Mouse (Mus musculus) T-helper 1 cell (primary cell): ENCODE results near the gene Scgb1b27.
"Not testable (repeated sequence)": the region's sequence is repeated elsewhere in the genome, so short reads cannot be mapped to it uniquely, and the experiment has no call there.

ENCODE experiments used
- in situ Hi-C: fragments of 300-600 bp; cut with MboI, MseI; formaldehyde crosslinking; loops from one replicate; pipeline ENCODE4 v1.15.1; 2025; ENCODE audit warnings: high pct_unique_total_duplicates

Gene Scgb1b27

GRCm38 (mm10) chr7:34021183-34021582 is at the start of gene Scgb1b27:
Scgb1b27 (plus strand) TSS chr7:34021483.
- in situ Hi-C loops = not testable (repeated sequence)

- in situ Hi-C loops = not testable (repeated sequence)
Measured at GRCm38 (mm10) chr7:33982281-33982680, 39.0 kb upstream of the Scgb1b27 start.

GRCm38 (mm10) chr7:34013842-34014241 is 7.4 kb upstream of the Scgb1b27 start, which contains the start of gene Scgb2b27:
Scgb2b27 (minus strand) TSS chr7:34013942.
- in situ Hi-C loops = no loop called here

- in situ Hi-C loops = no loop called here
Measured at GRCm38 (mm10) chr7:34025641-34026040, 4.4 kb downstream of the Scgb1b27 start.

DNA sequence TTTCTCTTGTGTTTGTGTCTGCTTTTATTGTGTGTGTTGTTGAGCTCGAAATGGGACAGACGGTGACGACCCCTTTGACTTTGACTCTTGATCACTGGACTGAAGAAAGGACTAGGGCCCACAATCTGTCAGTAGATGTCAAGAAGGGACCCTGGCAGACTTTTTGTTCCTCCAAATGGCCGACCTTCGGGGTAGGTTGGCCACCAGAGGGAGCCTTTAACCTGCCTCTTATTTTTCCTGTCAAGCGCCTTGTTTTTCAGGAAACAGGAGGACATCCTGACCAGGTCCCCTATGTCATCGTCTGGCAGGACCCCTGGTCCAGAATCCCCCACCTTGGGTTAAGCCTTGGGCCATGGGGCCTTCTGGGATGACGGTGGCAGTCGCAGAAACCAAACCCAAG is 5.9 kb downstream of the Scgb1b27 start:
- in situ Hi-C loops = not testable (repeated sequence)

- in situ Hi-C loops = no loop called here
Measured at GRCm38 (mm10) chr7:34030026-34030425, 8.7 kb downstream of the Scgb1b27 start.

GRCm38 (mm10) chr7:34034579-34034978 is 13.3 kb downstream of the Scgb1b27 start:
- in situ Hi-C loops = not testable (repeated sequence)

GRCm38 (mm10) chr7:34036076-34036815 is 15.0 kb downstream of the Scgb1b27 start:
- in situ Hi-C loops = not testable (repeated sequence)

DNA sequence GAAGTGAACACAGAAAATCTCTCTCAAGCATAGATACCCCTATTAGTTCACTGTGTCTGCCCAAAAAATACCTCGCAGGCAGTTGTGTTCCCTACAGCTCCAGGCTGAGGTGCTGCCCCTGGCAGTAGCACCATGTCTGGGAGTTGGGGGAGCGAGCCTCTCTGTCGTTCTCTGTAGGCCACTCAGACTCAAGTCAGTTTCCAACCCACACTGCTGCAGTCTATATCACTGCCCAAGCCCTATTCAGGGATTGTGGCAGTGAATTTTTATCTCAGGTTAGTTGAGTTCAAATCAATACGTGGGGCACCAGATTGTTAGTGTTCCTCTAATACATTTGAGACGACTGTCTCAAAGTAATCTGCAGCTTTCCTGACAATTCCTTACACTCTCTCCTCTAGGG is 46.8 kb downstream of the Scgb1b27 start:
- in situ Hi-C loops = not testable (repeated sequence)
